Mouse (Mus musculus): ENCODE measurements around the gene Tmem151b. TPM values are rescaled to one million over a fixed set of nuclear protein-coding genes. Genes with fewer than 3 reads are reported as not detected.
A peak's percentile ranks its signal among the peaks of the same experiment; 100 is the strongest.

Tmem151b gene
- polyA plus RNA-seq, 1 experiment from 2014 or later: 12.6 TPM

GRCm38 (mm10) chr17:45515204-45515726, 34.2 kb downstream of the Tmem151b start:
- ATAC-seq (ENCODE audit: low FRiP score, low read depth): no peak
- Histone ChIP-seq H3K4me2 (replicated peaks) (no peak overlapping the region), H3K27ac (replicated peaks) (no peak overlapping the region), H3K36me3 (peaks cover 33% of the 10 kb centered on the region), H3K27me3 (no peaks in the 10 kb centered on the region), H3K4me1 (0 out of 2 replicates have a peak, but pooled peaks cover 7% of the 10 kb centered on the region), H3K9ac (replicated peaks) (no peak overlapping the region; the same call in 1 of the 2 replicates), H3K4me3 (no peak overlapping the region), H3K9me3 (no peaks in the 10 kb centered on the region)
- WGBS: 43% methylated on average over 15 of the region's 15 CpGs

GRCm38 (mm10) chr17:45511757-45512156, 37.7 kb downstream of the Tmem151b start:
- H3K27ac ChIP-seq (replicated peaks): no peak overlapping the region
- H3K4me1 ChIP-seq: peaks cover 7% of the 10 kb centered on the region
- no peaks in the 10 kb centered on the region for H3K27me3 ChIP-seq
- peaks cover 24% of the 10 kb centered on the region for H3K36me3 ChIP-seq
- H3K9me3 ChIP-seq: no peaks in the 10 kb centered on the region
- H3K9ac ChIP-seq (replicated peaks): no peak overlapping the region
- H3K4me2 ChIP-seq (replicated peaks): no peak overlapping the region
- H3K4me3 ChIP-seq: no peak overlapping the region
- ATAC-seq (ENCODE audit: low FRiP score, low read depth): no peak
- WGBS: 92% methylated on average over 4 of the region's 4 CpGs

DNA sequence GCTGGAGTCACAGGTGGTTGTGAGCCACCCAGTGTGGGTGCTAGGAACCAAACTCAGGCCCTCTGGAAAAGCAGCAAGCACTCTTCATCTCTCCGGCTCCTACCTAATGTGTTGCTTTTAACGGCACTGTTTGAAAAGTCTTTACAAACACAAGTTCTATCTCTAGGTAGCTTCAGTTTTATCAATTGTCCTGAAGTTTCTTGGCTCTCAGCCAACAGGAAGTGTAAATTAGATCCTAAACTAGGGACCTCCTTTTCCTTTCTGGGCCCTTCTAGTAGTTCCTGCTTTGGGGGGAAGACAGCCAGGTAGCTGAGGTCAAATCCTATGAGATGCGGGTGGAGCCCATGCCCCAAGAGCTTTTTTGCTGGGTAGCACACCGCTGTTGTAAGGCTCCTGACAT, 38.6 kb downstream of the Tmem151b start:
- Histone ChIP-seq H3K4me1 (peaks cover 9% of the 10 kb centered on the region), H3K27me3 (no peaks in the 10 kb centered on the region), H3K36me3 (peaks cover 24% of the 10 kb centered on the region), H3K9ac (replicated peaks) (no peak overlapping the region), H3K27ac (replicated peaks) (no peak overlapping the region), H3K4me3 (no peak overlapping the region), H3K9me3 (no peaks in the 10 kb centered on the region), H3K4me2 (replicated peaks) (no peak overlapping the region)
- no peak for ATAC-seq (ENCODE audit: low FRiP score, low read depth)
- WGBS: 96% methylated on average over 4 of the region's 4 CpGs

- under 1% methylated on average over 42 of the region's 42 CpGs for WGBS
- peak; percentile 94 for ATAC-seq (ENCODE audit: low FRiP score, low read depth)
- Histone ChIP-seq H3K27me3 (0 out of 2 replicates have a peak, but pooled peaks cover 5% of the 10 kb centered on the region), H3K4me1 (peaks cover 9% of the 10 kb centered on the region), H3K4me2 (replicated peaks) (peak within 1 kb of the TSS; percentile 49), H3K9me3 (no peaks in the 10 kb centered on the region), H3K9ac (replicated peaks) (peak within 1 kb of the TSS; percentile 65), H3K27ac (replicated peaks) (peak within 1 kb of the TSS; percentile 83), H3K4me3 (peak within 1 kb of the TSS; percentile 83), H3K36me3 (peaks cover 24% of the 10 kb centered on the region)
These were observed 42.7 kb downstream of the Tmem151b start, which contains the start of gene Aars2 for GRCm38 (mm10) chr17:45506700-45507189. Gene Aars2 (plus strand): TSS chr17:45506841.

DNA sequence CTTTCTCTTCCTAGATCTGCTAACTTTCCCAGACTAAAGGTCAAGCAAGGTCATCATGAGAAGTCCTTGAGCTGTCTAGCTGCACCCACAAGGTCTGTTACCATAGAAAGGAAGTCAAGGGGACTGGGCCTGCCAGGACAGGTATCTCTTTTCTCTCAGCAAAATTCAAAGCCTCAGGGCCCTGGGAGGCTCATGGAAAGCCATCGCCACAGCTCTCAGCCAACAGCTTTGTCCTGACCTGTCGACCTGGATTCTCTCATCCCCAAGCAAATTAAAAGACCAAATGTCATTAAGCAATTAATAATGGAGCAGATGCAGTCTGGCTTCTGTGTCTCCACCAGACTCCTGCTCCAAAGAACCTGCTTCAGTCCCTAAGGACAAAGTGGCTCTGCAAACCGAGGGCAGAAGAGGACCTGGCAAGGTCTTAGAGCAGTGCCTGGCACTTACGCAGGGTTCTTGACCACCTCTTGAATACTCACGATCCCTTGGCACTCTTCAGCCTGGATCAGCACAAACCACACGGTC, 43.5 kb downstream of the Tmem151b start:
- 0 out of 2 replicates have a peak overlapping the region, but pooled peaks have one; percentile 49 for H3K4me2 ChIP-seq (replicated peaks)
- no peak overlapping the region for H3K27ac ChIP-seq (replicated peaks)
- H3K36me3 ChIP-seq: peaks cover 21% of the 10 kb centered on the region
- peak; percentile 39 for ATAC-seq (ENCODE audit: low FRiP score, low read depth)
- no peaks in the 10 kb centered on the region for H3K9me3 ChIP-seq
- no peak overlapping the region; the same call in 1 of the 2 replicates for H3K4me3 ChIP-seq
- 79% methylated on average over 6 of the region's 6 CpGs for WGBS
- 0 out of 2 replicates have a peak, but pooled peaks cover 5% of the 10 kb centered on the region for H3K27me3 ChIP-seq
- no peak overlapping the region; the same call in 1 of the 2 replicates for H3K9ac ChIP-seq (replicated peaks)
- H3K4me1 ChIP-seq: peaks cover 9% of the 10 kb centered on the region

- H3K9ac ChIP-seq (replicated peaks): no peak overlapping the region
- 0 out of 2 replicates have a peak, but pooled peaks cover 5% of the 10 kb centered on the region for H3K27me3 ChIP-seq
- 58% methylated on average over 5 of the region's 5 CpGs for WGBS
- no peak for ATAC-seq (ENCODE audit: low FRiP score, low read depth)
- peaks cover 9% of the 10 kb centered on the region for H3K4me1 ChIP-seq
- no peaks in the 10 kb centered on the region for H3K9me3 ChIP-seq
- H3K4me3 ChIP-seq: no peak overlapping the region
- H3K27ac ChIP-seq (replicated peaks): no peak overlapping the region
- H3K36me3 ChIP-seq: 0 out of 2 replicates have a peak, but pooled peaks cover 2% of the 10 kb centered on the region
- H3K4me2 ChIP-seq (replicated peaks): no peak overlapping the region
These were observed 46.0 kb downstream of the Tmem151b start for GRCm38 (mm10) chr17:45503301-45503973.

GRCm38 (mm10) chr17:45502324-45502723, 47.2 kb downstream of the Tmem151b start:
- no peak overlapping the region for H3K9ac ChIP-seq (replicated peaks)
- H3K27ac ChIP-seq (replicated peaks): no peak overlapping the region
- H3K9me3 ChIP-seq: no peaks in the 10 kb centered on the region
- H3K36me3 ChIP-seq: no peaks in the 10 kb centered on the region
- no peak overlapping the region for H3K4me2 ChIP-seq (replicated peaks)
- no peak overlapping the region for H3K4me3 ChIP-seq
- H3K4me1 ChIP-seq: peaks cover 6% of the 10 kb centered on the region
- ATAC-seq (ENCODE audit: low FRiP score, low read depth): no peak
- WGBS: 67% methylated on average over 4 of the region's 4 CpGs
- H3K27me3 ChIP-seq: 0 out of 2 replicates have a peak, but pooled peaks cover 5% of the 10 kb centered on the region

- no peak for ATAC-seq (ENCODE audit: low FRiP score, low read depth)
- H3K9me3 ChIP-seq: no peaks in the 10 kb centered on the region
- no peak overlapping the region for H3K27ac ChIP-seq (replicated peaks)
- no peaks in the 10 kb centered on the region for H3K4me1 ChIP-seq
- WGBS: 45% methylated on average over 4 of the region's 4 CpGs
- H3K9ac ChIP-seq (replicated peaks): no peak overlapping the region
- no peak overlapping the region for H3K4me2 ChIP-seq (replicated peaks)
- H3K4me3 ChIP-seq: no peak overlapping the region
- 0 out of 2 replicates have a peak, but pooled peaks cover 5% of the 10 kb centered on the region for H3K27me3 ChIP-seq
- H3K36me3 ChIP-seq: no peaks in the 10 kb centered on the region
These were observed 48.5 kb downstream of the Tmem151b start for GRCm38 (mm10) chr17:45500981-45501380.

- no peaks in the 10 kb centered on the region; the same call in 1 of the 2 replicates for H3K27me3 ChIP-seq
- 57% methylated on average over 2 of the region's 2 CpGs for WGBS
- no peak for ATAC-seq (ENCODE audit: low FRiP score, low read depth)
- H3K36me3 ChIP-seq: no peaks in the 10 kb centered on the region
- no peak overlapping the region for H3K27ac ChIP-seq (replicated peaks)
- H3K9me3 ChIP-seq: no peaks in the 10 kb centered on the region
- no peak overlapping the region for H3K9ac ChIP-seq (replicated peaks)
- H3K4me2 ChIP-seq (replicated peaks): no peak overlapping the region
- no peaks in the 10 kb centered on the region for H3K4me1 ChIP-seq
- H3K4me3 ChIP-seq: no peak overlapping the region
These were observed 50.0 kb downstream of the Tmem151b start for GRCm38 (mm10) chr17:45499516-45499915.

DNA sequence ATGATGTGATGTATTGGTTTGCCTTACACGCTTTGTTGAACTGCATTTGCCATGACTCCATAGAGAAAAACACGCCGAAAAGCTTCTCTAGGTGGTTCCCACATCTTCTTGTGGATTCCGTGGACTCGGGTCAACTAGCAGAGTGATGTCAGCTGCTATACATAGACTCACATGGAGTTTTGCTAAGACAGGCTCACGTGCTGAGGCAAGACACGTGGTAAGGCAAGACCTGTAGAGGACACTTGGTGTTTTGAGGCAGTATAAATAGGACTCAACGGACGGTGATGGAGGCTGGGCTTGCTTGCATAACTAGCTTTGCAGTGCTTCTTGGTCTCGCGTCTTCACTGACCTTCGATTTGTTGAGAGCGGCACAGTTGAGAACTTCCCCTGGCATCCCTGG, 51.1 kb downstream of the Tmem151b start:
- Histone ChIP-seq H3K9ac (replicated peaks) (no peak overlapping the region), H3K9me3 (no peaks in the 10 kb centered on the region), H3K4me1 (no peaks in the 10 kb centered on the region), H3K36me3 (no peaks in the 10 kb centered on the region), H3K27me3 (no peaks in the 10 kb centered on the region; the same call in 1 of the 2 replicates), H3K4me2 (replicated peaks) (no peak overlapping the region), H3K27ac (replicated peaks) (no peak overlapping the region), H3K4me3 (no peak overlapping the region)
- ATAC-seq (ENCODE audit: low FRiP score, low read depth): no peak
- WGBS: 80% methylated on average over 13 of the region's 13 CpGs

DNA sequence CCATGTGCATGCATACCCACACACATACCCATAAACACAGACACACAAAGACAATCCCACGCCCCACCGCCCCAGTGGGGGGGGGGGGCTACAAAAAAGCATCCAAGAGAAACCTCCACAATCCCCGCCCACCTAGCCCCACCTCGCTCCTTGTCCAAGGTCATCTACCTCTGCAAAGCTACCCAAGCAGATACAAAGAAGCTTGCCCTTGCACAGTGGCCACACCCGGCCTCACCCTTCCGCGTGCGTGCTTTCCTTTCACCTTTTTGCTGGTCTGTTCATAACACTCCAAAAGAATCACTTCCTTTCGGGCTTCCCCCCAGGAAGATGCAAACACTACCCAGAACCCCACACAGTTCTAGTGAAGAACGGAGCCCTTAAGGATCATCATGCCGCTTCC, 54.1 kb downstream of the Tmem151b start:
- no peaks in the 10 kb centered on the region for H3K4me1 ChIP-seq
- WGBS: 82% methylated on average over 11 of the region's 11 CpGs
- H3K27ac ChIP-seq (replicated peaks): no peak overlapping the region
- no peak for ATAC-seq (ENCODE audit: low FRiP score, low read depth)
- no peak overlapping the region for H3K4me2 ChIP-seq (replicated peaks)
- H3K9ac ChIP-seq (replicated peaks): no peak overlapping the region
- H3K27me3 ChIP-seq: peaks cover 5% of the 10 kb centered on the region
- no peaks in the 10 kb centered on the region for H3K36me3 ChIP-seq
- H3K9me3 ChIP-seq: no peaks in the 10 kb centered on the region
- no peak overlapping the region for H3K4me3 ChIP-seq

Data from midbrain, embryonic 12.5 days (tissue).